In genomic region chr14:28371651-28372050, GRCm38 (mm10) we compare ENCODE assay signal across 23 mouse cellular contexts.
DNase-seq lines count a peak whose midpoint lies in the region; ATAC-seq lines count a peak whose summit lies in the region.
"Had no signal": no experiment of that assay in that cellular context is flagged by ENCODE, and none has a peak within 500 bp of the region (broad histone marks: within the 10 kb centered on the region; RNA-seq: fewer than 3 reads in every experiment).

No protein-coding gene starts in this region.

- peak overlapping the region; percentile 29 for H3K27ac ChIP-seq in embryonic facial prominence, embryonic 15.5 days (replicated peaks)
- H3K27ac ChIP-seq in limb, embryonic 13.5 days: peak overlapping the region; percentile 39; the same call in 1 of the 2 replicates
- no peak overlapping the region for H3K27ac ChIP-seq in intestine, embryonic 15.5 days
- no peak overlapping the region for H3K27ac ChIP-seq in forebrain, embryonic 12.5 days
- H3K27ac ChIP-seq: embryonic facial prominence, embryonic 12.5 days; forebrain, embryonic 10.5 days; forebrain, embryonic 15.5 days; heart, adult 2 months; heart, embryonic 15.5 days; hindbrain, embryonic 10.5 days; hindbrain, embryonic 14.5 days had no signal

- H3K4me1 ChIP-seq in embryonic facial prominence, embryonic 15.5 days: peaks cover 24% of the 10 kb centered on the region
- peaks cover 58% of the 10 kb centered on the region for H3K4me1 ChIP-seq in limb, embryonic 13.5 days
- peaks cover 6% of the 10 kb centered on the region; the same call in 1 of the 2 replicates for H3K4me1 ChIP-seq in intestine, embryonic 15.5 days (replicated peaks)
- H3K4me1 ChIP-seq in forebrain, embryonic 12.5 days: peaks cover 14% of the 10 kb centered on the region

- 38% methylated on average over 10 of the region's 10 CpGs for WGBS in embryonic facial prominence, embryonic 15.5 days
- 26% methylated on average over 10 of the region's 10 CpGs for WGBS in limb, embryonic 13.5 days
- WGBS in intestine, embryonic 15.5 days: 92% methylated on average over 10 of the region's 10 CpGs
- 85% methylated on average over 10 of the region's 10 CpGs for WGBS in forebrain, embryonic 12.5 days

- no peak overlapping the region for H3K4me2 ChIP-seq in embryonic facial prominence, embryonic 15.5 days (replicated peaks)
- 0 out of 2 replicates have a peak overlapping the region, but pooled peaks have one; percentile 1 for H3K4me2 ChIP-seq in limb, embryonic 13.5 days (replicated peaks)
- no peak overlapping the region for H3K4me2 ChIP-seq in intestine, embryonic 15.5 days (replicated peaks)
- H3K4me2 ChIP-seq in forebrain, embryonic 12.5 days: no peak overlapping the region
- H3K4me2 ChIP-seq: embryonic facial prominence, embryonic 12.5 days; forebrain, embryonic 15.5 days; heart, embryonic 11.5 days; heart, embryonic 15.5 days; hindbrain, embryonic 14.5 days had no signal

- H3K9ac ChIP-seq in embryonic facial prominence, embryonic 15.5 days: no peak overlapping the region
- H3K9ac ChIP-seq in limb, embryonic 13.5 days: no peak overlapping the region
- H3K9ac ChIP-seq in intestine, embryonic 15.5 days: no peak overlapping the region
- H3K9ac ChIP-seq in forebrain, embryonic 12.5 days: no peak overlapping the region
- H3K9ac ChIP-seq: embryonic facial prominence, embryonic 12.5 days; forebrain, embryonic 15.5 days; heart, embryonic 15.5 days; hindbrain, embryonic 14.5 days had no signal

- DNase-seq in heart, adult 11 months: peak; percentile 54
- no peak for DNase-seq in heart, postnatal 14 days
- no peak for DNase-seq in gastrocnemius, postnatal 36 days
- DNase-seq: adrenal gland, postnatal 10 days; B cell, adult 2 months; cerebellum, adult 11-12 months; cerebellum, adult 9-11 months; heart, adult 2 months had no signal

- no peaks in the 10 kb centered on the region for H3K9me3 ChIP-seq in embryonic facial prominence, embryonic 15.5 days (replicated peaks)
- no peaks in the 10 kb centered on the region for H3K9me3 ChIP-seq in limb, embryonic 13.5 days
- H3K9me3 ChIP-seq in intestine, embryonic 15.5 days: no peaks in the 10 kb centered on the region
- no peaks in the 10 kb centered on the region for H3K9me3 ChIP-seq in forebrain, embryonic 12.5 days
- H3K9me3 ChIP-seq: embryonic facial prominence, embryonic 12.5 days; forebrain, embryonic 10.5 days; forebrain, embryonic 15.5 days; heart, embryonic 15.5 days; hindbrain, embryonic 10.5 days had no signal

- no peaks in the 10 kb centered on the region for H3K36me3 ChIP-seq in embryonic facial prominence, embryonic 15.5 days
- H3K36me3 ChIP-seq in limb, embryonic 13.5 days: no peaks in the 10 kb centered on the region
- H3K36me3 ChIP-seq in intestine, embryonic 15.5 days: no peaks in the 10 kb centered on the region
- no peaks in the 10 kb centered on the region for H3K36me3 ChIP-seq in forebrain, embryonic 12.5 days (replicated peaks)
- H3K36me3 ChIP-seq: embryonic facial prominence, embryonic 12.5 days; forebrain, embryonic 10.5 days; forebrain, embryonic 15.5 days; G1E; heart, embryonic 15.5 days; hindbrain, embryonic 10.5 days had no signal

- ATAC-seq in embryonic facial prominence, embryonic 15.5 days (ENCODE audit: insufficient number of reproducible peaks, low FRiP score, low TSS enrichment, low read depth): peak; percentile 76
- peak; percentile 57; the same call in 1 of the 2 replicates for ATAC-seq in limb, embryonic 13.5 days (ENCODE audit: low FRiP score, low read depth)
- ATAC-seq in intestine, embryonic 15.5 days: no peak
- ATAC-seq in forebrain, embryonic 12.5 days (ENCODE audit: low FRiP score): no peak
- ATAC-seq: CD4-positive, CD25-positive, alpha-beta regulatory T cell, adult 4 months; forebrain, embryonic 15.5 days; intestine, embryonic 16.5 days had no signal

- intact Hi-C loops in heart, postnatal 14 days (cut with DNase I): no loop called here
- intact Hi-C loops in gastrocnemius, postnatal 36 days (cut with DNase I): no loop called here

- no peaks in the 10 kb centered on the region for H3K27me3 ChIP-seq in embryonic facial prominence, embryonic 15.5 days
- 0 out of 2 replicates have a peak, but pooled peaks cover 5% of the 10 kb centered on the region for H3K27me3 ChIP-seq in limb, embryonic 13.5 days
- no peaks in the 10 kb centered on the region for H3K27me3 ChIP-seq in intestine, embryonic 15.5 days (replicated peaks)
- peaks cover 34% of the 10 kb centered on the region for H3K27me3 ChIP-seq in forebrain, embryonic 12.5 days
- H3K27me3 ChIP-seq: embryonic facial prominence, embryonic 12.5 days; heart, embryonic 15.5 days had no signal

- no peak overlapping the region for H3K4me3 ChIP-seq in embryonic facial prominence, embryonic 15.5 days (replicated peaks)
- no peak overlapping the region for H3K4me3 ChIP-seq in limb, embryonic 13.5 days
- H3K4me3 ChIP-seq in intestine, embryonic 15.5 days (replicated peaks): no peak overlapping the region
- H3K4me3 ChIP-seq in forebrain, embryonic 12.5 days (replicated peaks): no peak overlapping the region
- H3K4me3 ChIP-seq: embryonic facial prominence, embryonic 12.5 days; erythroblast, embryonic 14.5 days; forebrain, embryonic 10.5 days; forebrain, embryonic 15.5 days; heart, adult 2 months; heart, embryonic 15.5 days; hindbrain, embryonic 10.5 days had no signal

Comparison
In these comparisons a context has a peak if more than half of its experiments do, and no peak if none do; other contexts are left out.
1. ATAC-seq: peak in embryonic facial prominence, embryonic 15.5 days (single experiment) and limb, embryonic 13.5 days (single experiment); none in intestine, embryonic 15.5 days (single experiment) and forebrain, embryonic 12.5 days (single experiment).
2. H3K27ac ChIP-seq: peak in embryonic facial prominence, embryonic 15.5 days (single experiment) and limb, embryonic 13.5 days (single experiment); none in intestine, embryonic 15.5 days (single experiment) and forebrain, embryonic 12.5 days (single experiment).